Comparison of ENCODE assay signal across 22 mouse cellular contexts in the genomic region with DNA sequence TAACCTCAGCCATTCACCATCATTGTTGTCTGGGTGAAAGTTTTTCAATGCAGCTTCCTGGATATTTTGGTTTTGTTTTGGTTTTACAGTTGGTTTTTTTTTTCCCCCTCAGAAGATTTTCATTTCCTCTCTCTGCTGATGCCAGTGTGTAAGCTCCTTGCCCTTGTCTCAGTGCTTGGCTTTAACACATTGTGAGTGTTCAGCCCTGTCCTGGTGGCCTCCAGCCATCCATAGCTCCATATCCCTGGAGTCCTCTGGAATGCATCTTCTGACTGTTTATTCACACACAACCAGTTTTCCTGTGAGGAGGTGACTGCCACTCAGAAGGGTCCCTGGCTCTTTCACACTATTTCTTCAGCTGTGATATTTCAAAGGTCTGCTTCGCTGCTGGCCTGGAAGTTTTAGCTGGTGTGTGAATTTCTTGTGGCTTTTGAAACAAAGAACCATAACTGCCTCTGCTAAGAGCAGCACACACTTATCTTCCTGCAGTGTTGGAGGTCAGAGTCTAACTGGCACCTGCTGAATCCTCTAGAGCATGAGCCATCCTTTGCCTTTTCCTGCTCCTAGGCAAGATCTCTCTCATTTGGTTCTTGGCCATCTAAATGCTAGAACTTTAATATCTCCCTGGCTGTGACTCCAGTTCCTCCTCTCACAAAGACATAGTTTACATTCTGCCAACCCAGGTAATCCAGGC. TPM values are rescaled to one million over a fixed set of nuclear protein-coding genes. Genes with fewer than 3 reads are reported as not detected.
DNase-seq lines count a peak whose midpoint lies in the region; ATAC-seq lines count a peak whose summit lies in the region.
"Had no signal": no experiment of that assay in that cellular context is flagged by ENCODE, and none has a peak within 500 bp of the region (broad histone marks: within the 10 kb centered on the region; RNA-seq: fewer than 3 reads in every experiment).

No protein-coding gene starts in this region.

- 69% methylated on average over 1 of the region's 1 CpGs for WGBS in heart, embryonic 12.5 days
- 71% methylated on average over 1 of the region's 1 CpGs for WGBS in intestine, embryonic 16.5 days

- H3K27ac ChIP-seq in heart, embryonic 12.5 days (ENCODE audit: poor library complexity, severe bottlenecking) = no peak overlapping the region
- H3K27ac ChIP-seq in intestine, embryonic 16.5 days (ENCODE audit: low read length) = peak overlapping the region; percentile 23; the same call in 1 of the 2 replicates
- H3K27ac ChIP-seq: embryonic facial prominence, embryonic 10.5 days; forebrain, embryonic 13.5 days; heart, embryonic 13.5 days; hindbrain, embryonic 12.5 days had no signal

- no peaks in the 10 kb centered on the region for H3K9me3 ChIP-seq in heart, embryonic 12.5 days (replicated peaks)
- H3K9me3 ChIP-seq in intestine, embryonic 16.5 days (ENCODE audit: control insufficient read depth, low read length) = no peaks in the 10 kb centered on the region
- H3K9me3 ChIP-seq: embryonic facial prominence, embryonic 10.5 days; forebrain, embryonic 13.5 days; heart, embryonic 13.5 days; hindbrain, embryonic 12.5 days had no signal

- peak; percentile 35 for DNase-seq in heart, adult 11 months
- DNase-seq in mesoderm, embryonic 11.5 days (ENCODE audit: low read depth, low spot score) = peak; percentile 3
- DNase-seq in layer of hippocampus, postnatal 14 days (ENCODE audit: low spot score in 2 of 2) = no peak
- DNase-seq in layer of hippocampus, adult 9-10 months (ENCODE audit: low spot score) = no peak
- no peak for DNase-seq in urinary bladder, adult 2 months (ENCODE audit: low spot score)
- DNase-seq: adrenal gland, adult 2 months; adrenal gland, postnatal 25 days; B cell, adult 2 months; cerebellum, adult 18-20 months; cerebellum, adult 9-11 months; cerebellum, postnatal 36 days; heart, postnatal 36 days had no signal

- no peak overlapping the region for H3K4me2 ChIP-seq in heart, embryonic 12.5 days
- no peak overlapping the region for H3K4me2 ChIP-seq in intestine, embryonic 16.5 days (ENCODE audit: low read depth, low read length)
- H3K4me2 ChIP-seq: forebrain, embryonic 13.5 days; heart, embryonic 13.5 days; hindbrain, embryonic 12.5 days had no signal

- no peak for ATAC-seq in heart, embryonic 12.5 days (ENCODE audit: insufficient number of reproducible peaks, low FRiP score)
- ATAC-seq in intestine, embryonic 16.5 days = peak; percentile 83
- ATAC-seq: CD4-positive, CD25-positive, alpha-beta regulatory T cell, adult 4 months; forebrain, embryonic 13.5 days; hindbrain, embryonic 16.5 days; inflammation-experienced regulatory T-cells, adult 6 months had no signal

- H3K9ac ChIP-seq in heart, embryonic 12.5 days = no peak overlapping the region
- H3K9ac ChIP-seq in intestine, embryonic 16.5 days (ENCODE audit: low read depth, low read length) = no peak overlapping the region
- H3K9ac ChIP-seq: forebrain, embryonic 13.5 days; heart, embryonic 13.5 days; hindbrain, embryonic 12.5 days had no signal

- H3K4me3 ChIP-seq in heart, embryonic 12.5 days = no peak overlapping the region
- H3K4me3 ChIP-seq in intestine, embryonic 16.5 days (ENCODE audit: low read length) = no peak overlapping the region
- H3K4me3 ChIP-seq: embryonic facial prominence, embryonic 10.5 days; forebrain, embryonic 13.5 days; heart, embryonic 13.5 days; hindbrain, embryonic 12.5 days had no signal

- H3K4me1 ChIP-seq in heart, embryonic 12.5 days (replicated peaks) = peaks cover 7% of the 10 kb centered on the region
- H3K4me1 ChIP-seq in intestine, embryonic 16.5 days (ENCODE audit: control insufficient read depth, insufficient read depth, low read length) = no peaks in the 10 kb centered on the region
- H3K4me1 ChIP-seq: embryonic facial prominence, embryonic 10.5 days; forebrain, embryonic 13.5 days; hindbrain, embryonic 12.5 days had no signal

- H3K27me3 ChIP-seq in heart, embryonic 12.5 days (replicated peaks) = no peaks in the 10 kb centered on the region
- H3K27me3 ChIP-seq in intestine, embryonic 16.5 days (replicated peaks; ENCODE audit: control insufficient read depth, insufficient read depth, low read length) = no peaks in the 10 kb centered on the region
- H3K27me3 ChIP-seq: forebrain, embryonic 13.5 days; heart, embryonic 13.5 days; hindbrain, embryonic 12.5 days had no signal

- H3K36me3 ChIP-seq in heart, embryonic 12.5 days = no peaks in the 10 kb centered on the region
- no peaks in the 10 kb centered on the region for H3K36me3 ChIP-seq in intestine, embryonic 16.5 days (ENCODE audit: control insufficient read depth, insufficient read depth, low read length)
- H3K36me3 ChIP-seq: embryonic facial prominence, embryonic 10.5 days; heart, embryonic 13.5 days; hindbrain, embryonic 12.5 days had no signal

RNA-seq across cellular contexts. Expression of gene Hs3st1, which starts 21.4 kb away (rescaled TPM):
- 7.3 and 8.5 TPM in 2 replicates for polyA plus RNA-seq in heart, embryonic 12.5 days (2016; fragmentation: Nextera tagmentation; extraction: Ambion mirVana)
- polyA plus RNA-seq in intestine, embryonic 16.5 days (2015; fragmentation: Nextera tagmentation; extraction: Ambion mirVana) = 10.2 and 10.3 TPM in 2 replicates
- 10 to 100 TPM; 26.3 to 29.3 TPM for total RNA-seq in layer of hippocampus, postnatal 14 days (2021)
- polyA plus RNA-seq in urinary bladder, adult 2 months (2012; rRNA removed) = 22.8 and 26.0 TPM in 2 replicates
- total RNA-seq: MEL had no signal
- polyA plus RNA-seq: CD4-positive, CD25-positive, alpha-beta regulatory T cell, adult 4 months; inflammation-experienced regulatory T-cells, adult 6 months had no signal

Comparison
In these comparisons a context has a peak if more than half of its experiments do, and no peak if none do; other contexts are left out.
1. DNase-seq: peak in heart, adult 11 months (single experiment) and mesoderm, embryonic 11.5 days (single experiment); none in layer of hippocampus, postnatal 14 days (0 of 2), layer of hippocampus, adult 9-10 months (single experiment) and urinary bladder, adult 2 months (single experiment).